Mouse (Mus musculus): Measurements from ENCODE around the gene Mfsd8.
"Not testable (repeated sequence)": the region's sequence is repeated elsewhere in the genome, so short reads cannot be mapped to it uniquely, and the experiment has no call there.

GRCm38 (mm10) chr3:40893816-40894258 lies 47.2 kb upstream of the Mfsd8 start:
- peak; percentile 18 for TF ChIP-seq CTCF (conservative IDR thresholded peaks at IDR 0.05; ENCODE audit: low read length)
- not testable (repeated sequence) for TF ChIP-seq NANOG, POU5F1 (IDR thresholded peaks at IDR 0.05; ENCODE audit: borderline replicate concordance, low read length)
